In genomic region chr11:70185120-70185519, GRCm38 (mm10) we compare ENCODE assay signal across 31 mouse cellular contexts. TPM values are rescaled to one million over a fixed set of nuclear protein-coding genes. Genes with fewer than 3 reads are reported as not detected.
DNase-seq lines count a peak whose midpoint lies in the region; ATAC-seq and TF ChIP-seq lines count a peak whose summit lies in the region.
"Had no signal": no experiment of that assay in that cellular context is flagged by ENCODE, and none has a peak within 500 bp of the region (broad histone marks: within the 10 kb centered on the region; RNA-seq: fewer than 3 reads in every experiment).

No protein-coding gene starts in this region.

- no peaks in the 10 kb centered on the region for H3K4me1 ChIP-seq in lung, embryonic 14.5 days (ENCODE audit: insufficient read depth)
- H3K4me1 ChIP-seq in lung, adult 2 months (ENCODE audit: control insufficient read depth, insufficient read depth, low read length) = no peaks in the 10 kb centered on the region
- H3K4me1 ChIP-seq in brown adipose tissue, adult 24 weeks (ENCODE audit: control insufficient read depth, insufficient read depth, insufficient read length, low read length) = peaks cover 5% of the 10 kb centered on the region
- no peaks in the 10 kb centered on the region for H3K4me1 ChIP-seq in hindbrain, postnatal 0 days (ENCODE audit: insufficient read depth, low read length)
- H3K4me1 ChIP-seq: embryonic facial prominence, embryonic 13.5 days; forebrain, embryonic 10.5 days; forebrain, embryonic 15.5 days; hindbrain, embryonic 10.5 days; hindbrain, embryonic 15.5 days; intestine, embryonic 15.5 days; lung, embryonic 15.5 days; midbrain, embryonic 12.5 days; neural tube, embryonic 13.5 days had no signal

- H3K36me3 ChIP-seq in lung, embryonic 14.5 days (ENCODE audit: insufficient read depth) = no peaks in the 10 kb centered on the region
- H3K36me3 ChIP-seq in hindbrain, postnatal 0 days (ENCODE audit: insufficient read depth, low read length) = no peaks in the 10 kb centered on the region
- H3K36me3 ChIP-seq: embryonic facial prominence, embryonic 13.5 days; forebrain, embryonic 10.5 days; forebrain, embryonic 15.5 days; hindbrain, embryonic 10.5 days; hindbrain, embryonic 15.5 days; intestine, embryonic 15.5 days; lung, embryonic 15.5 days; midbrain, embryonic 12.5 days; neural tube, embryonic 13.5 days had no signal

- WGBS in lung, embryonic 14.5 days = 58% methylated on average over 7 of the region's 7 CpGs
- WGBS in lung, adult 2 months = 39% methylated on average over 7 of the region's 7 CpGs
- WGBS in hindbrain, postnatal 0 days = 83% methylated on average over 7 of the region's 7 CpGs

- no peaks in the 10 kb centered on the region for H3K27me3 ChIP-seq in lung, embryonic 14.5 days (ENCODE audit: insufficient read depth, low read length)
- H3K27me3 ChIP-seq in hindbrain, postnatal 0 days (ENCODE audit: insufficient read depth, low read length) = no peaks in the 10 kb centered on the region
- H3K27me3 ChIP-seq: embryonic facial prominence, embryonic 13.5 days; forebrain, embryonic 15.5 days; hindbrain, embryonic 15.5 days; intestine, embryonic 15.5 days; lung, embryonic 15.5 days; midbrain, embryonic 12.5 days; neural tube, embryonic 13.5 days had no signal

- H3K9me3 ChIP-seq in lung, embryonic 14.5 days (ENCODE audit: low read depth, low read length) = no peaks in the 10 kb centered on the region
- H3K9me3 ChIP-seq in hindbrain, postnatal 0 days (ENCODE audit: low read length) = no peaks in the 10 kb centered on the region
- H3K9me3 ChIP-seq: embryonic facial prominence, embryonic 13.5 days; forebrain, embryonic 10.5 days; forebrain, embryonic 15.5 days; hindbrain, embryonic 10.5 days; hindbrain, embryonic 15.5 days; intestine, embryonic 15.5 days; lung, embryonic 15.5 days; midbrain, embryonic 12.5 days; neural tube, embryonic 13.5 days had no signal

- H3K4me3 ChIP-seq in lung, embryonic 14.5 days (ENCODE audit: low read depth, low read length) = no peak overlapping the region
- H3K4me3 ChIP-seq in lung, adult 2 months (replicated peaks; ENCODE audit: extremely low read depth, low read depth, low read length) = no peak overlapping the region
- no peak overlapping the region for H3K4me3 ChIP-seq in brown adipose tissue, adult 24 weeks (ENCODE audit: insufficient read depth, low read depth, low read length)
- H3K4me3 ChIP-seq in hindbrain, postnatal 0 days (ENCODE audit: low read length) = no peak overlapping the region
- H3K4me3 ChIP-seq: embryonic facial prominence, embryonic 13.5 days; forebrain, embryonic 10.5 days; forebrain, embryonic 15.5 days; hindbrain, embryonic 10.5 days; hindbrain, embryonic 15.5 days; intestine, embryonic 15.5 days; lung, embryonic 15.5 days; midbrain, embryonic 12.5 days; neural tube, embryonic 13.5 days had no signal

- no peak for ATAC-seq in lung, embryonic 14.5 days (ENCODE audit: insufficient read depth)
- peak; percentile 37; the same call in 1 of the 2 replicates for ATAC-seq in megakaryocyte progenitor cell, adult 5-6 weeks (replicated peaks; ENCODE audit: poor library complexity)
- no peak for ATAC-seq in hindbrain, postnatal 0 days
- ATAC-seq: activated CD4-positive, CD25-positive, alpha-beta regulatory T cell, adult 4 months; CD4-positive, CD25-positive, alpha-beta regulatory T cell, adult 4 months; forebrain, embryonic 15.5 days; intestine, embryonic 15.5 days had no signal

- TF ChIP-seq POLR2A in lung, adult 2 months (IDR thresholded peaks at IDR 0.05; ENCODE audit: borderline replicate concordance, extremely low read depth, low read depth, low read length) = no peak

- DNase-seq in lung, embryonic 14.5 days = peak; percentile 34
- no peak for DNase-seq in lung, adult 2 months
- DNase-seq in MEL-GATA-1-ER (ENCODE audit: extremely low read depth, low read depth) = peak; percentile 24
- DNase-seq in spleen, adult 18-20 months = no peak
- no peak for DNase-seq in hindbrain, postnatal 0 days (ENCODE audit: low spot score)
- DNase-seq: adrenal gland, adult 8-10 months; cerebellum, adult 11-12 months; cerebellum, adult 9-11 months; gastrocnemius, postnatal 10 days; kidney, adult 9 months; kidney, postnatal 14 days; layer of hippocampus, adult 9-11 months; liver; thymus, postnatal 14 days had no signal

- H3K9ac ChIP-seq in lung, embryonic 14.5 days = no peak overlapping the region
- H3K9ac ChIP-seq in hindbrain, postnatal 0 days (replicated peaks; ENCODE audit: low read length) = no peak overlapping the region
- H3K9ac ChIP-seq: embryonic facial prominence, embryonic 13.5 days; forebrain, embryonic 15.5 days; hindbrain, embryonic 15.5 days; intestine, embryonic 15.5 days; liver, embryonic 14.5 days; lung, embryonic 15.5 days; midbrain, embryonic 12.5 days; neural tube, embryonic 13.5 days had no signal

- H3K27ac ChIP-seq in lung, embryonic 14.5 days (ENCODE audit: low read depth) = no peak overlapping the region
- H3K27ac ChIP-seq in brown adipose tissue, adult 24 weeks (replicated peaks; ENCODE audit: low read depth, low read length) = peak overlapping the region; percentile 85
- no peak overlapping the region for H3K27ac ChIP-seq in hindbrain, postnatal 0 days
- H3K27ac ChIP-seq: embryonic facial prominence, embryonic 13.5 days; forebrain, embryonic 10.5 days; forebrain, embryonic 15.5 days; hindbrain, embryonic 10.5 days; hindbrain, embryonic 15.5 days; intestine, embryonic 15.5 days; liver, embryonic 14.5 days; lung, embryonic 15.5 days; midbrain, embryonic 12.5 days; neural tube, embryonic 13.5 days had no signal

- no peak for TF ChIP-seq CTCF in lung, embryonic 14.5 days (IDR thresholded peaks at IDR 0.05; ENCODE audit: low read depth)
- no peak for TF ChIP-seq CTCF in lung, adult 2 months (IDR thresholded peaks at IDR 0.05; ENCODE audit: insufficient read depth, low read length)
- TF ChIP-seq CTCF in hindbrain, postnatal 0 days (IDR thresholded peaks at IDR 0.05; ENCODE audit: low read depth) = no peak

- H3K4me2 ChIP-seq in lung, embryonic 14.5 days = no peak overlapping the region
- H3K4me2 ChIP-seq in hindbrain, postnatal 0 days (ENCODE audit: low read depth, low read length) = no peak overlapping the region
- H3K4me2 ChIP-seq: embryonic facial prominence, embryonic 13.5 days; forebrain, embryonic 15.5 days; heart, embryonic 11.5 days; hindbrain, embryonic 15.5 days; intestine, embryonic 15.5 days; lung, embryonic 15.5 days; midbrain, embryonic 12.5 days; neural tube, embryonic 13.5 days had no signal

RNA-seq across cellular contexts. Expression of gene Slc16a11, which starts 27.4 kb away (rescaled TPM):
- 0.23 and 0.63 TPM in 2 replicates for polyA plus RNA-seq in lung, embryonic 14.5 days (2014; fragmentation: Nextera tagmentation; extraction: Ambion mirVana)
- 211 and 239 TPM in 2 replicates for polyA plus RNA-seq in lung, adult 2 months (2012; rRNA removed)
- polyA plus RNA-seq in brown adipose tissue, adult 24 weeks (2012; ENCODE audit: insufficient read depth, insufficient read length, missing spikeins) = not detected in 2 replicates
- total RNA-seq in megakaryocyte progenitor cell, adult 5-6 weeks (2015) = not detected in 2 replicates
- not detected in 2 replicates for total RNA-seq in megakaryocyte progenitor cell, adult 5-6 weeks (2017)
- total RNA-seq in hindbrain, postnatal 0 days (2014; rRNA removed) = 13.4 and 23.7 TPM in 2 replicates
- 12.9 and 14.3 TPM in 2 replicates for polyA plus RNA-seq in hindbrain, postnatal 0 days (2015; fragmentation: Nextera tagmentation; extraction: Ambion mirVana)
- total RNA-seq: megakaryocyte, adult 5-6 weeks had no signal
- polyA plus RNA-seq: activated CD4-positive, CD25-positive, alpha-beta regulatory T cell, adult 4 months; CD4-positive, CD25-positive, alpha-beta regulatory T cell, adult 4 months had no signal

RNA-seq across cellular contexts. Expression of gene Clec10a, which starts 29.1 kb away (rescaled TPM):
- 0.18 and 1.1 TPM in 2 replicates for polyA plus RNA-seq in lung, embryonic 14.5 days (2014; fragmentation: Nextera tagmentation; extraction: Ambion mirVana)
- 4.0 and 4.2 TPM in 2 replicates for polyA plus RNA-seq in lung, adult 2 months (2012; rRNA removed)
- 8.7 and 15.9 TPM in 2 replicates for polyA plus RNA-seq in brown adipose tissue, adult 24 weeks (2012; ENCODE audit: insufficient read depth, insufficient read length, missing spikeins)
- 4.4 and 6.0 TPM in 2 replicates for total RNA-seq in megakaryocyte progenitor cell, adult 5-6 weeks (2015)
- total RNA-seq in megakaryocyte progenitor cell, adult 5-6 weeks (2017) = 7.4 and 7.5 TPM in 2 replicates
- 1.7 TPM in 1 of 2 replicates, not detected in the other for total RNA-seq in hindbrain, postnatal 0 days (2014; rRNA removed)
- polyA plus RNA-seq in hindbrain, postnatal 0 days (2015; fragmentation: Nextera tagmentation; extraction: Ambion mirVana) = 1.3 and 1.6 TPM in 2 replicates
- polyA plus RNA-seq: activated CD4-positive, CD25-positive, alpha-beta regulatory T cell, adult 4 months; CD4-positive, CD25-positive, alpha-beta regulatory T cell, adult 4 months; forebrain, embryonic 10.5 days; heart, embryonic 11.5 days; limb, embryonic 11.5 days had no signal

RNA-seq across cellular contexts. Expression of gene Slc16a13, which starts 35.7 kb away (rescaled TPM):
- polyA plus RNA-seq in lung, embryonic 14.5 days (2014; fragmentation: Nextera tagmentation; extraction: Ambion mirVana) = 4.4 and 6.2 TPM in 2 replicates
- polyA plus RNA-seq in lung, adult 2 months (2012; rRNA removed) = 9.2 and 11.3 TPM in 2 replicates
- 0.67 and 2.2 TPM in 2 replicates for polyA plus RNA-seq in brown adipose tissue, adult 24 weeks (2012; ENCODE audit: insufficient read depth, insufficient read length, missing spikeins)
- total RNA-seq in megakaryocyte progenitor cell, adult 5-6 weeks (2015) = 4.4 and 7.0 TPM in 2 replicates
- 2.5 and 4.6 TPM in 2 replicates for total RNA-seq in megakaryocyte progenitor cell, adult 5-6 weeks (2017)
- total RNA-seq in hindbrain, postnatal 0 days (2014; rRNA removed) = 15.3 and 17.2 TPM in 2 replicates
- 9.4 and 10.8 TPM in 2 replicates for polyA plus RNA-seq in hindbrain, postnatal 0 days (2015; fragmentation: Nextera tagmentation; extraction: Ambion mirVana)

RNA-seq across cellular contexts. Expression of gene Bcl6b, which starts 44.5 kb away (rescaled TPM):
- polyA plus RNA-seq in lung, embryonic 14.5 days (2014; fragmentation: Nextera tagmentation; extraction: Ambion mirVana) = 30.3 and 30.9 TPM in 2 replicates
- polyA plus RNA-seq in lung, adult 2 months (2012; rRNA removed) = 21.9 and 25.6 TPM in 2 replicates
- polyA plus RNA-seq in brown adipose tissue, adult 24 weeks (2012; ENCODE audit: insufficient read depth, insufficient read length, missing spikeins) = 7.0 and 13.4 TPM in 2 replicates
- 0.17 TPM in 1 of 2 replicates, not detected in the other for total RNA-seq in megakaryocyte progenitor cell, adult 5-6 weeks (2015)
- total RNA-seq in megakaryocyte progenitor cell, adult 5-6 weeks (2017) = not detected in 2 replicates
- 4.9 and 5.0 TPM in 2 replicates for total RNA-seq in hindbrain, postnatal 0 days (2014; rRNA removed)
- 2.4 and 2.7 TPM in 2 replicates for polyA plus RNA-seq in hindbrain, postnatal 0 days (2015; fragmentation: Nextera tagmentation; extraction: Ambion mirVana)

RNA-seq across cellular contexts. Expression of gene 0610010K14Rik, which starts 52.6 kb away (rescaled TPM):
- polyA plus RNA-seq in lung, embryonic 14.5 days (2014; fragmentation: Nextera tagmentation; extraction: Ambion mirVana) = 180 and 198 TPM in 2 replicates
- 79.0 and 80.9 TPM in 2 replicates for polyA plus RNA-seq in lung, adult 2 months (2012; rRNA removed)
- polyA plus RNA-seq in brown adipose tissue, adult 24 weeks (2012; ENCODE audit: insufficient read depth, insufficient read length, missing spikeins) = 28.7 and 40.6 TPM in 2 replicates
- 73.4 and 77.3 TPM in 2 replicates for total RNA-seq in megakaryocyte progenitor cell, adult 5-6 weeks (2015)
- 24.4 and 31.2 TPM in 2 replicates for total RNA-seq in megakaryocyte progenitor cell, adult 5-6 weeks (2017)
- 61.6 and 96.0 TPM in 2 replicates for total RNA-seq in hindbrain, postnatal 0 days (2014; rRNA removed)
- polyA plus RNA-seq in hindbrain, postnatal 0 days (2015; fragmentation: Nextera tagmentation; extraction: Ambion mirVana) = 172 and 185 TPM in 2 replicates

Comparison
In these comparisons a context has a peak if more than half of its experiments do, and no peak if none do; other contexts are left out.
1. DNase-seq: peak in lung, embryonic 14.5 days (single experiment) and MEL-GATA-1-ER (single experiment); none in lung, adult 2 months (single experiment), spleen, adult 18-20 months (0 of 2) and hindbrain, postnatal 0 days (single experiment).
2. RNA of gene Slc16a11, which starts 27.4 kb away (polyA plus RNA-seq): 211 to 239 TPM in lung, adult 2 months; 12.9 to 14.3 TPM in hindbrain, postnatal 0 days, not detected in brown adipose tissue, adult 24 weeks and 0.23 to 0.63 TPM in lung, embryonic 14.5 days; every median in the first group is over 10 times any median in the second.